7 mouse cellular contexts compared by ENCODE assay signal in genomic region chr11:12465229-12465628, GRCm38 (mm10). TPM values are rescaled to one million over a fixed set of nuclear protein-coding genes. Genes with fewer than 3 reads are reported as not detected.
A peak's percentile ranks its signal among the peaks of the same experiment; 100 is the strongest.
DNase-seq lines count a peak whose midpoint lies in the region; ATAC-seq and TF ChIP-seq lines count a peak whose summit lies in the region.

No protein-coding gene starts in this region.

- in situ Hi-C loops in Patski (cut with MboI; ENCODE audit: low pct_unique_long_range_greater_than_20kb) = no loop called here

- H3K4me2 ChIP-seq in hindbrain, embryonic 15.5 days = peak overlapping the region; percentile 94
- H3K4me2 ChIP-seq in liver, embryonic 16.5 days (ENCODE audit: low read depth, low read length) = peak overlapping the region; percentile 41; the same call in 1 of the 2 replicates

- intact Hi-C loops in left cerebral cortex, postnatal 14 days (cut with DNase I) = loop anchor here (5.0 kb wide), 1 partner anchor 67 kb away; no protein-coding TSS in a partner anchor

- TF ChIP-seq CTCF in ES-Bruce4 (IDR thresholded peaks at IDR 0.05; ENCODE audit: low read depth, low read length) (no peak), Patski (IDR thresholded peaks at IDR 0.05) (no peak)

- no peaks in the 10 kb centered on the region for H3K36me3 ChIP-seq in ES-Bruce4 (ENCODE audit: control insufficient read depth, insufficient read depth, low read length, poor library complexity, severe bottlenecking)
- no peaks in the 10 kb centered on the region for H3K36me3 ChIP-seq in hindbrain, embryonic 15.5 days
- no peaks in the 10 kb centered on the region for H3K36me3 ChIP-seq in liver, embryonic 16.5 days (ENCODE audit: control insufficient read depth, insufficient read depth)

- H3K4me1 ChIP-seq in ES-Bruce4 (ENCODE audit: control insufficient read depth, insufficient read depth, low read length) = peaks cover 10% of the 10 kb centered on the region
- H3K4me1 ChIP-seq in hindbrain, embryonic 15.5 days (replicated peaks) = peaks cover 23% of the 10 kb centered on the region
- H3K4me1 ChIP-seq in liver, embryonic 16.5 days (ENCODE audit: control insufficient read depth, low read depth, low read length) = no peaks in the 10 kb centered on the region; the same call in 1 of the 2 replicates

- no peak for TF ChIP-seq POLR2A in ES-Bruce4 (IDR thresholded peaks at IDR 0.05; ENCODE audit: insufficient read depth, low read length)

- peak overlapping the region; percentile 66 for H3K27ac ChIP-seq in ES-Bruce4 (ENCODE audit: insufficient read depth, low read length)
- H3K27ac ChIP-seq in hindbrain, embryonic 15.5 days (replicated peaks) = no peak overlapping the region
- no peak overlapping the region for H3K27ac ChIP-seq in liver, embryonic 16.5 days (ENCODE audit: low read length)

- H3K9ac ChIP-seq in ES-Bruce4 (ENCODE audit: low read depth, poor library complexity, severe bottlenecking) = peak overlapping the region; percentile 91
- peak overlapping the region; percentile 79 for H3K9ac ChIP-seq in hindbrain, embryonic 15.5 days
- no peak overlapping the region for H3K9ac ChIP-seq in liver, embryonic 16.5 days (ENCODE audit: low read depth, low read length)

- peak; percentile 2 for ATAC-seq in Patski
- ATAC-seq in hindbrain, embryonic 15.5 days (ENCODE audit: low FRiP score, low read depth) = 0 out of 2 replicates have a peak, but pooled peaks have one; percentile 5
- no peak for ATAC-seq in liver, embryonic 16.5 days (ENCODE audit: low read depth)
- ATAC-seq in erythroblast, adult 5-6 weeks (replicated peaks; ENCODE audit: low FRiP score, poor library complexity, severe bottlenecking) = no peak

- CTCF ChIA-PET in Patski (lab: Charles Lee) = no interaction called here

- 42% methylated on average over 1 of the region's 1 CpGs for WGBS in hindbrain, embryonic 15.5 days
- 20% methylated on average over 1 of the region's 1 CpGs for WGBS in liver, embryonic 16.5 days (ENCODE audit: insufficient replicate concordance)

- POLR2A ChIA-PET in Patski (lab: Charles Lee) = no interaction called here

- no peaks in the 10 kb centered on the region for H3K9me3 ChIP-seq in ES-Bruce4 (replicated peaks; ENCODE audit: control insufficient read depth, insufficient read depth, low read length, poor library complexity, severe bottlenecking)
- no peaks in the 10 kb centered on the region for H3K9me3 ChIP-seq in hindbrain, embryonic 15.5 days
- no peaks in the 10 kb centered on the region for H3K9me3 ChIP-seq in liver, embryonic 16.5 days (replicated peaks; ENCODE audit: control insufficient read depth, low read length)

- H3K27me3 ChIP-seq in ES-Bruce4 (ENCODE audit: control insufficient read depth, insufficient read depth, low read length, poor library complexity, severe bottlenecking) = no peaks in the 10 kb centered on the region
- H3K27me3 ChIP-seq in Patski = no peaks in the 10 kb centered on the region
- no peaks in the 10 kb centered on the region for H3K27me3 ChIP-seq in hindbrain, embryonic 15.5 days
- peaks cover 21% of the 10 kb centered on the region for H3K27me3 ChIP-seq in liver, embryonic 16.5 days (ENCODE audit: control insufficient read depth, insufficient read depth, low read depth, low read length)

- peak overlapping the region; percentile 76 for H3K4me3 ChIP-seq in ES-Bruce4 (ENCODE audit: low read depth, low read length)
- H3K4me3 ChIP-seq in hindbrain, embryonic 15.5 days = peak overlapping the region; percentile 89
- H3K4me3 ChIP-seq in liver, embryonic 16.5 days (ENCODE audit: low read depth, low read length) = peak overlapping the region; percentile 61

- no peak for TF ChIP-seq EP300 in ES-Bruce4 (IDR thresholded peaks at IDR 0.05; ENCODE audit: insufficient read depth, low read depth, low read length)

- DNase-seq in Patski (ENCODE audit: low read depth, low spot score) = no peak
- DNase-seq in adrenal gland, postnatal 25 days = no peak
- no peak for DNase-seq in left cerebral cortex, postnatal 14 days (ENCODE audit: low spot score in 2 of 2)

RNA-seq across cellular contexts. Expression of gene Cobl, which starts 0.5 kb away (rescaled TPM):
- 23.2 and 25.3 TPM in 2 replicates for polyA plus RNA-seq in ES-Bruce4 (2011; ENCODE audit: insufficient read depth, insufficient read length, low read depth, missing spikeins)
- polyA plus RNA-seq in Patski (2021) = 51.7 TPM
- polyA plus RNA-seq in hindbrain, embryonic 15.5 days (2015; fragmentation: Nextera tagmentation; extraction: Ambion mirVana) = 14.4 and 15.3 TPM in 2 replicates
- polyA plus RNA-seq in liver, embryonic 16.5 days (2015; fragmentation: Nextera tagmentation; extraction: Ambion mirVana) = 1.4 and 2.2 TPM in 2 replicates
- total RNA-seq in erythroblast, adult 5-6 weeks (2015; ENCODE audit: low replicate concordance) = not detected in 2 replicates
- total RNA-seq in erythroblast, adult 5-6 weeks (2017; ENCODE audit: low replicate concordance) = not detected in 2 replicates
- 2.2 and 2.9 TPM in 2 replicates for total RNA-seq in adrenal gland, postnatal 25 days (2021)
- 10 to 100 TPM; 69.5 to 77.8 TPM for total RNA-seq in left cerebral cortex, postnatal 14 days (2021)

Comparison
In these comparisons a context has a peak if more than half of its experiments do, and no peak if none do; other contexts are left out.
1. ATAC-seq: peak in Patski (single experiment) and hindbrain, embryonic 15.5 days (single experiment); none in liver, embryonic 16.5 days (single experiment) and erythroblast, adult 5-6 weeks (single experiment).
2. Peak in every context shown above with its lines, with median percentiles within 50 percentile points of each other: H3K4me3 ChIP-seq.